Mouse (Mus musculus) hematopoietic multipotent progenitor cell, adult 10-12 weeks (in vitro differentiated cells): ENCODE results near the gene Slc6a2. TPM values are rescaled to one million over a fixed set of nuclear protein-coding genes. Genes with fewer than 3 reads are reported as not detected.

ENCODE experiments used
- polyA plus RNA-seq: library from polyadenylated mRNA; stranded (reverse); fragments of >175 nt; gene quantifications from 2 replicates; pipeline ENCODE4 v1.2.3, GENCODE M21; 2012; ENCODE audit warnings: low replicate concordance

Gene Slc6a2
- not detected in 2 replicates for polyA plus RNA-seq

GRCm38 (mm10) chr8:92959779-92960178 lies at the start of gene Slc6a2:
Slc6a2 (plus strand) TSS chr8:92960079.

GRCm38 (mm10) chr8:93048092-93048491 lies 88.2 kb downstream of the Slc6a2 start, which contains the start of gene Ces1a:
Ces1a (minus strand) TSS chr8:93048192.

Other genes starting within 250 kb of the Slc6a2 start
- 0.19 TPM in 1 of 2 replicates, not detected in the other for gene Mmp2, start 132.8 kb upstream of the Slc6a2 start, polyA plus RNA-seq
- gene Lpcat2, start 104.7 kb upstream of the Slc6a2 start, polyA plus RNA-seq: 4.4 and 15.4 TPM in 2 replicates
- gene Capns2, start 58.7 kb upstream of the Slc6a2 start, polyA plus RNA-seq: 0.47 and 0.80 TPM in 2 replicates
- gene Ces1a, start 88.1 kb downstream of the Slc6a2 start, polyA plus RNA-seq: not detected in 2 replicates
- gene Ces1b, start 119.9 kb downstream of the Slc6a2 start, polyA plus RNA-seq: not detected in 2 replicates
- gene Ces1c, start 171.2 kb downstream of the Slc6a2 start, polyA plus RNA-seq: not detected in 2 replicates
- not detected in 2 replicates for gene Ces1d, start 237.8 kb downstream of the Slc6a2 start, polyA plus RNA-seq